Mouse (Mus musculus): Measurements from ENCODE around the gene Frmd4b. TPM values are rescaled to one million over a fixed set of nuclear protein-coding genes. Genes with fewer than 3 reads are reported as not detected.
A peak's percentile ranks its signal among the peaks of the same experiment; 100 is the strongest.

Frmd4b gene
- polyA plus RNA-seq, 1 experiment from 2014 or later, result 39.4 TPM

DNA sequence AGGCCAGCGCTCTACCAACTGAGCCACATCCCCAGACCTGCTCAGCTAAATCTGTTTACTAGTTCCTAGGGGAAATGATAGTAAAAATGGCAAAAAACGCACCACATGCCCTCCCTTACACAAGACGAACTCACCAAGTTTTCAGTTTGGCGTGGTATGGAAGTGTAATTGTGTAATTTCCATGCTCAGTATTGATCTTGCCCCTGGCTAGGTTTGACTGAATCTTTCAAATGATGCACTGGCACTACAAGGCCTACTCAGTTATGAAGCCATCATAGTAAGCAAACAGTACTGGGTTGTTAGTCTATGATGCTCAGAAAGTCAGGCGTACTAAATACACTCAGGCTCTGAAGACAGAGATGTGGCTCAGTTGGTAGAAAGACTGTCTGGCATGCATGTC lies 275.2 kb downstream of the Frmd4b start:
- Histone ChIP-seq H3K27me3 (no peaks in the 10 kb centered on the region), H3K4me3 (replicated peaks) (no peak overlapping the region)
- WGBS, result 94% methylated on average over 5 of the region's 5 CpGs

DNA sequence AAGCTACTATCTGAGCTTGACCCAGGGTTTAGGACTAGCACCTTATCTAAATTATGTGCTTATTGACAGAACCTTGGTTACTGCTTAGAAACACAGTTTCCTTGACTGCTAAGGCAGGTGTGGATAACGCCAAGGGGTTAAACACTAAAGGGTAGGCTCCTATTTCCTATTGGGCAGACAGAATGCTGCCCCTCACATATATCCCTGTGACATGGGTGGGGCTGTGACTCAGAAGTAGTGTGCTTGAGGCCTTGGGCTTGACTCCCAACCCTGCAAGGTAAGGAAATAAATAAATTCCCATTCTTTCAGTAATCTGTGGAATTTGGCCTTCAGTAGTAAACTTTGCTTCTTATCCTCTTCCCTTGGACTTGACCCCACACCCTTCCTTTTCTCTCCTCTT lies 275.7 kb downstream of the Frmd4b start:
- Histone ChIP-seq H3K27me3 (no peaks in the 10 kb centered on the region), H3K9ac (no peak overlapping the region), H3K27ac (no peak overlapping the region), H3K4me2 (no peak overlapping the region), H3K9me3 (no peaks in the 10 kb centered on the region; the same call in 1 of the 2 replicates), H3K4me1 (peaks cover 24% of the 10 kb centered on the region), H3K36me3 (replicated peaks) (peaks cover 3% of the 10 kb centered on the region; the same call in 1 of the 2 replicates), H3K4me3 (replicated peaks) (no peak overlapping the region)
- ATAC-seq (ENCODE audit: low FRiP score), result no peak
- WGBS, result 89% methylated on average over 1 of the region's 1 CpGs

More for the DNA sequence above, 275.2 kb downstream of the Frmd4b start:
- Histone ChIP-seq H3K4me2 (no peak overlapping the region), H3K9ac (no peak overlapping the region), H3K4me1 (peaks cover 25% of the 10 kb centered on the region), H3K36me3 (replicated peaks) (no peaks in the 10 kb centered on the region; the same call in 1 of the 2 replicates), H3K9me3 (no peaks in the 10 kb centered on the region; the same call in 1 of the 2 replicates), H3K27ac (no peak overlapping the region)
- ATAC-seq (ENCODE audit: low FRiP score), result no peak

DNA sequence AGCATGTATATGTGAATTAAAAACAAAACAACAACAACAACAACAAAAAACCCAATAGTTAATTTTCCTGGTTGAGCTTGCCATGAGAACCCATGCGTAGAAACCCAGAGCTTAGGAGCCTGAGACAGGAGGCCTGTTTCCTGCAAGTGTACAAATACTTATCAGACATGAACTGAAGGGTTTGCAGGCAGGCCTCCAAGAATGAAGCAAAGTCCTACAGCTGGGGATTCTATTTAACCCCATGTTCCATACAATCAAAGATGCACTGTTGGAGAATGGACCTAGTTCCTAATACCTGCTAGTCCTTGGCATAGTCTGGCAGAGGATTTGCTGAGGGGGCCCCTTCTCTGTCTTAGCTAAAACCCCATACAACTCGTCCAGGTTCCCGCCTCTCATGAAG lies 276.2 kb downstream of the Frmd4b start:
- ATAC-seq (ENCODE audit: low FRiP score), result no peak
- H3K9me3 ChIP-seq, result no peaks in the 10 kb centered on the region; the same call in 1 of the 2 replicates
- H3K4me3 ChIP-seq (replicated peaks), result no peak overlapping the region
- 0 out of 2 replicates have a peak, but pooled peaks cover 5% of the 10 kb centered on the region for H3K36me3 ChIP-seq (replicated peaks)
- H3K4me1 ChIP-seq, result peaks cover 23% of the 10 kb centered on the region
- H3K27me3 ChIP-seq, result no peaks in the 10 kb centered on the region
- no peak overlapping the region for H3K4me2 ChIP-seq
- WGBS, result 86% methylated on average over 3 of the region's 3 CpGs
- H3K27ac ChIP-seq, result no peak overlapping the region
- H3K9ac ChIP-seq, result no peak overlapping the region

DNA sequence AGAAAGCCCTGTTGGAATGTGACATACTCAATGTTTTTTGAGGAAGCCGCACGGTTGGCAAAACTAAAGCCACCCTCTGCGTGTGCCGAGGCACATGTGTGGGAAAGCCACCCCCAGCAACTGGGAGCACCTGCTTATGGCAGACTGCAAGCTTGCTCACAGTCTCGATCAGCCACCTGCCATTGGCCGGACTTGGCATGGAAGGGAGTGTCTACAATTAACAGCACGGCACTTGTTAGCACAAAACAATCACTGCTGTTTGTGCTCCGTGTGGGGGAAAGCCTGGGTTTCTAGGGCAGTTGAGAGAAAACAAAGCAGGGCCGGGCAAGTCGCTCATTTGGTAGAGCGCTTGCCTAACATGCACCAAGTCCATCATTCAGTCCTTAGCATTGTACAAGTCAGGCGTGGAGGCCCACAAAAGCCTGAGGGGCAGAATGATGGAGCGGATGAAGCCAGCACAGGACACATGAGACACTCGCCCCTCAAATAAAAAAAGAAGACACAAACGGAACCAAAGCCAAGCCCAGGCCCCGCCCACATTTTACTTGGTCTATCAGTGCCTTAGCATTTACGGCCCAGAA lies 277.0 kb downstream of the Frmd4b start:
- Histone ChIP-seq H3K4me1 (peaks cover 23% of the 10 kb centered on the region), H3K9ac (no peak overlapping the region), H3K36me3 (replicated peaks) (0 out of 2 replicates have a peak, but pooled peaks cover 5% of the 10 kb centered on the region), H3K27me3 (no peaks in the 10 kb centered on the region), H3K4me3 (replicated peaks) (no peak overlapping the region), H3K4me2 (no peak overlapping the region), H3K27ac (peak overlapping the region; percentile 47), H3K9me3 (no peaks in the 10 kb centered on the region)
- ATAC-seq (ENCODE audit: low FRiP score), result peak; percentile 64
- WGBS, result 45% methylated on average over 17 of the region's 17 CpGs

DNA sequence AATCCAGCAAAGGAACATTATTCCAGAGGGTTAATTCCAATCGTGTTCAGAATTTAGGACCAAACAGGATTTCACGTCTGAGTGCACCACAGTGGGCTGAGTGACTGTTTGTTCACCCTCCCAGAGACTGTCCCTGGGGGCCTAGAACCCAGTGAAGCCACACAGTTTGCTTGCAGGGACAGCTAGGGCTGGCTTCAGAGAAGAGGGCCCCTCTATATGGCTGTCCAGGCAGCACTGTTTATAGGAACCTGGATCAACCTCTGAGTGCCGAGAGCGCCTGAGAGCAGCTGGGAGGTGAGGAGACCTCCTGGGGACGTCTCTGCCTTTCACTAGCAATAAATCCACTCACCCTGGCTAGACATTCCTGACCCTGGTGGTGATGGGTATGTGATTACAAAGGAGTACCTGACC lies 278.1 kb downstream of the Frmd4b start:
- H3K27me3 ChIP-seq, result no peaks in the 10 kb centered on the region
- no peak overlapping the region for H3K4me2 ChIP-seq
- H3K4me3 ChIP-seq (replicated peaks), result no peak overlapping the region
- H3K4me1 ChIP-seq, result peaks cover 23% of the 10 kb centered on the region
- 14% methylated on average over 5 of the region's 5 CpGs for WGBS
- ATAC-seq (ENCODE audit: low FRiP score), result peak; percentile 81
- peak overlapping the region; percentile 47 for H3K27ac ChIP-seq
- H3K36me3 ChIP-seq (replicated peaks), result 0 out of 2 replicates have a peak, but pooled peaks cover 5% of the 10 kb centered on the region
- no peaks in the 10 kb centered on the region for H3K9me3 ChIP-seq
- H3K9ac ChIP-seq, result no peak overlapping the region

DNA sequence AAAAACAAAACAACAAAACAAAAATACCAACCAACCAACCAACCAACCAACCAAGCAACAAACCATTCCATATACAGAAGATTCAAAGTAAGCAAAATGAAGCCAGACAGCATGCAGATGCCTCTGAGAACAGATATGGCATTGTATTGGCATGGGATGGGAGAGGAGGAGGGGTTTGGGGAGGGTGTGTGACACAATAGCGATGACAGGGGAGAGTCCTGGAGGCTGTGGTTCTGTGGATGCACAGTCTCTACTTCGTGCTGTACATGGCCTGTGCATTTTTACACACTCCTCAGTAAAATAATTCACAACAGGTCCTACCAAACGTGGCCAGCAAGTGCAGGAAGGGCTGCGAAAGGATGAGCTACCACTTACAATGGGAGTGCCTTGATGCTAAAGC lies 278.5 kb downstream of the Frmd4b start:
- Histone ChIP-seq H3K36me3 (replicated peaks) (0 out of 2 replicates have a peak, but pooled peaks cover 5% of the 10 kb centered on the region), H3K4me2 (no peak overlapping the region), H3K4me3 (replicated peaks) (no peak overlapping the region), H3K4me1 (peaks cover 23% of the 10 kb centered on the region), H3K9me3 (no peaks in the 10 kb centered on the region), H3K9ac (no peak overlapping the region), H3K27ac (peak overlapping the region; percentile 47; the same call in 1 of the 2 replicates), H3K27me3 (no peaks in the 10 kb centered on the region)
- WGBS, result 26% methylated on average over 4 of the region's 4 CpGs
- ATAC-seq (ENCODE audit: low FRiP score), result peak; percentile 40; the same call in 1 of the 2 replicates

DNA sequence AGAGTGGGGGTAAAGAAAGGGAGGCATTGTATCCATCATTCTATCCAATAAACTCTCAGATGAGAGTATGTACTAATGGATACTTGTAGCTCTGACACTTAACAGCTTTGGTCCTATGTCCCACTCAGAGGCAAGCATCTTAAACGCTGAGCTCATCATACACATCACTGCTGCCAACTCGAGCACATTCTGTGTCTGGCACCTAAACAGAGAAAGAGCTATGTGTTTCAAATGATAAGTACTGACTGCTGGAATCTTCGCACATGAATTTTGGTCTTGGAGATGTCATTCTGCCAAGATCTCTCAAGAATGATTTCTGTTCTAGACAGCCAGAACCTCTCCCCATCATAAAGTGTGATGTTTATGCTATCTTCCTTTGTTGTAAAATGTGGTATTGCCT lies 284.0 kb downstream of the Frmd4b start:
- H3K36me3 ChIP-seq (replicated peaks), result 0 out of 2 replicates have a peak, but pooled peaks cover 11% of the 10 kb centered on the region
- H3K9me3 ChIP-seq, result no peaks in the 10 kb centered on the region
- no peak for ATAC-seq (ENCODE audit: low FRiP score)
- H3K4me2 ChIP-seq, result no peak overlapping the region
- 85% methylated on average over 3 of the region's 3 CpGs for WGBS
- no peaks in the 10 kb centered on the region for H3K27me3 ChIP-seq
- no peak overlapping the region for H3K4me3 ChIP-seq (replicated peaks)
- no peaks in the 10 kb centered on the region for H3K4me1 ChIP-seq
- H3K9ac ChIP-seq, result no peak overlapping the region
- H3K27ac ChIP-seq, result no peak overlapping the region

DNA sequence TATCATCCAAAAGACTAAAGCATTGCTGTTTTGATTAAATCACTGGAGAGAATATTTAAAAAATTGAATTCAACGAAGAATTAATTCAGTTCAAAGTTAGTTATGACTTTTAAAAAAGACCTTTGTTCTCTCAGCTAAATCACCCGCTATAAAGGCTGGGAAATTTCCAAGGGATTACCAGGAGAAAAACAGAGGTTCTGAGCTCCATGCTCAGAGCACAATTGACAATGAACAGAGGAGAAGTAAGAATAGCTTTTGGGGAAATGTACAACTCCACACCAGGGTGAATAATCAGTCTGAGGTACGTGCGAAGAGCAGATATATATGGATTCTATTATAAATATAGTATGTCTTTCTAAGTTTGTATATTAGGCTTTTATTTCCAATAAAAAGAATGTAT lies 293.4 kb downstream of the Frmd4b start:
- no peaks in the 10 kb centered on the region for H3K4me1 ChIP-seq
- no peak overlapping the region for H3K9ac ChIP-seq
- H3K36me3 ChIP-seq (replicated peaks), result peaks cover 49% of the 10 kb centered on the region
- no peaks in the 10 kb centered on the region for H3K27me3 ChIP-seq
- ATAC-seq (ENCODE audit: low FRiP score), result no peak
- H3K4me2 ChIP-seq, result no peak overlapping the region
- no peaks in the 10 kb centered on the region for H3K9me3 ChIP-seq
- H3K27ac ChIP-seq, result no peak overlapping the region
- WGBS, result 68% methylated on average over 4 of the region's 4 CpGs
- H3K4me3 ChIP-seq (replicated peaks), result no peak overlapping the region

DNA sequence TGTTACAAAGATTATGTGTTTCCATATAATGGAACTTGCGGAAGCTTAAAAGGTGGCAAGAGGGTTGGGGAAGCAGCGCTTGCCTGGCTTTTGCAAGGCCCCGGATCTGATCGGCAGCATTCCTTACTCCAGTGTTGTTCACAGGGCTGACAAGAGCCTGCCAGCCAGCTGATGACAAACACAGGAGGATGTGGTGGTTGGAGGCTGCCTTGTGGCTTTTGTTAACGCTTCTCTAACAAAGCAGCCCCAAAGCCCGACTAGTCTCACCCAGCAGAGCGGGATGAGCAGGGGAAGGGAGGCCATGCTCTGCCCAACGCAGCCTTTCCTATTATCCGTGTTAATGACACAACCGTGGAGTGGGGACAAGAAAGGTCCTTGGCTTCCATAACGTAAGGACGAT lies 295.2 kb downstream of the Frmd4b start:
- no peaks in the 10 kb centered on the region for H3K27me3 ChIP-seq
- no peak overlapping the region for H3K4me2 ChIP-seq
- H3K4me3 ChIP-seq (replicated peaks), result no peak overlapping the region
- H3K4me1 ChIP-seq, result no peaks in the 10 kb centered on the region
- ATAC-seq (ENCODE audit: low FRiP score), result no peak
- H3K27ac ChIP-seq, result no peak overlapping the region
- H3K9me3 ChIP-seq, result no peaks in the 10 kb centered on the region
- 68% methylated on average over 12 of the region's 12 CpGs for WGBS
- peaks cover 42% of the 10 kb centered on the region for H3K36me3 ChIP-seq (replicated peaks)
- H3K9ac ChIP-seq, result no peak overlapping the region

DNA sequence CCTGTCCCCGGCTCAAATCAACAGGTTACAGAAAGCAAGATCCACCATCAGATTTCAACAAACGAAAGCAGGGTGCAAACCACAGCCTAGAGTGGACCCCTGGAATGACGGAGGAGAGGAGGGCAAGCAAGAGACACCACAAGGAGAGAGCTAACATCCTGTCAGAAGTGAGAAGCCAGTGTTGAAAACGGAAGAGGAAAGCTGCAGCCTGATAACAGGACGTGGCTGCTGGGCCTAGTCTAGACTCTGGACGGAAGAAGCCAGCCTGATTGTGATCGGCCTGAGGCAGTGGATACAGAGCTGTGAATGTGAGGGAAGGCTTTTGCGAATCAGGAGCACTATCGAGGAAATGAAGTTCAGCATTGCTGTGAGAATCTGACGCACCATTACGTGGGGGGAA lies 296.2 kb downstream of the Frmd4b start:
- H3K9me3 ChIP-seq, result no peaks in the 10 kb centered on the region
- H3K4me3 ChIP-seq (replicated peaks), result no peak overlapping the region
- H3K36me3 ChIP-seq (replicated peaks), result peaks cover 39% of the 10 kb centered on the region
- ATAC-seq (ENCODE audit: low FRiP score), result no peak
- no peak overlapping the region for H3K9ac ChIP-seq
- no peaks in the 10 kb centered on the region for H3K4me1 ChIP-seq
- 79% methylated on average over 11 of the region's 11 CpGs for WGBS
- H3K27me3 ChIP-seq, result no peaks in the 10 kb centered on the region
- no peak overlapping the region for H3K27ac ChIP-seq
- no peak overlapping the region for H3K4me2 ChIP-seq

DNA sequence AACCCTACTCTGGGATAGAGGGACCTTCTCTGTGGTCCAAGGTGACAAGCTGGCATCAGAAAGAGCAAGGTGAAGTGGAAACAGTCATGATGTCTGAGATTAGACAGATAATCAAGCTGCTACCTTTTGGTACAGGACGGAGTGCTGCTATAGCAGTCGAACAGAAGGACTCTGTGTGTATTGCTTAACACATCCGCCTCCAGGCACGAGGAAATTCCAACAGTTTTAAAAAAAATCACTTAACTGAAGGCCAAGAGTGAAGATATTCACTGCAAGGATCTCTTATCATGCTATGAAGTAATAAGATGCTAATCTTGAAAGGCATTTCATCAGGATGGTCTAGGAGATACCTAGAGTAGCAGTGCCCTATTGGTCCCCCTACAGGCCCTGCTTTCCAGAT lies 298.3 kb downstream of the Frmd4b start:
- Histone ChIP-seq H3K27me3 (no peaks in the 10 kb centered on the region), H3K27ac (no peak overlapping the region), H3K9ac (no peak overlapping the region), H3K4me3 (replicated peaks) (no peak overlapping the region), H3K9me3 (no peaks in the 10 kb centered on the region), H3K36me3 (replicated peaks) (peaks cover 29% of the 10 kb centered on the region), H3K4me2 (no peak overlapping the region), H3K4me1 (peaks cover under 1% of the 10 kb centered on the region; the same call in 1 of the 2 replicates)
- ATAC-seq (ENCODE audit: low FRiP score), result no peak
- 87% methylated on average over 4 of the region's 4 CpGs for WGBS

DNA sequence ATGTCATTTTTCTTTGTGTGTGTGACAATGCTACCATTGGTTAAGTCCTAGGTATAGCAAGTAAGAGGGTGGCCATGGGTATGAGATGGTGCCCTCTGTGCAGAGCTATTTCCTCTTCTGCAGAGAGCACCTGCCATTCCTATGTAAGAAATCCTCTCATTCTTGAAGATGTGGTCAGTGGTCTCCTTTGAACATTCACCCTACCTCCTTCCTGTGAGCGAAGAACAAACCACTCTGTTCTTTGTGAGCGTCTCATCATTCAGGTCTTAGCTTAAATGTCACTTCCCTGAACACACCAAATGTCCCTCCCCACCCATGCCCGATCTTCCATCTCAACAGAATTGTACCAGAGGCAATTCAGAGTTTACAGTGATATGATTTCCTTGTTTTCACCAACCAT lies 299.4 kb downstream of the Frmd4b start:
- Histone ChIP-seq H3K9ac (no peak overlapping the region), H3K9me3 (no peaks in the 10 kb centered on the region), H3K4me2 (no peak overlapping the region), H3K27ac (no peak overlapping the region), H3K36me3 (replicated peaks) (peaks cover 24% of the 10 kb centered on the region), H3K4me1 (peaks cover 8% of the 10 kb centered on the region), H3K4me3 (replicated peaks) (no peak overlapping the region), H3K27me3 (no peaks in the 10 kb centered on the region)
- WGBS, result 93% methylated on average over 3 of the region's 3 CpGs
- no peak for ATAC-seq (ENCODE audit: low FRiP score)

DNA sequence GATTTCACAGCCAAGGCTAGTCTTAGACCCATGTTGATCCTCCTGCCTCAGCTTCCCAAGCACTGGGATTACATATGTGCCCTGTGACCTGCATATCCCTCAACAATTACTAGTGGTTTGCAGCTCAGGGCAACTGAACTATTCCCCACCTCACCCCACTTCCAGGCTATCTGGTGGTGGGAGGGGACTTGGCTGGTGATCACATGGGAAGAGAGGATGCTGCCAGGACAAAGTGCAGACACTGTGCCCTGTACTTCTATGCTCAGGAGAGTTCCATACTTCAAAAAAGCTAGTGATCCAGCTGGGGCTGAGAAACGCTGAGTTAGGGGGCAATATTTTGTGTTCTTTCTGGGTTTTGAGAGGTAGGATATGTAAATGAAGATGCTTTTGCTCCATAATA lies 300.6 kb downstream of the Frmd4b start:
- WGBS, result 93% methylated on average over 1 of the region's 1 CpGs
- Histone ChIP-seq H3K27ac (no peak overlapping the region), H3K9ac (no peak overlapping the region), H3K4me1 (peaks cover 20% of the 10 kb centered on the region), H3K4me3 (replicated peaks) (no peak overlapping the region), H3K9me3 (no peaks in the 10 kb centered on the region), H3K36me3 (replicated peaks) (peaks cover 14% of the 10 kb centered on the region), H3K4me2 (no peak overlapping the region), H3K27me3 (peaks cover under 1% of the 10 kb centered on the region; the same call in 1 of the 2 replicates)
- no peak for ATAC-seq (ENCODE audit: low FRiP score)
